Mouse (Mus musculus) CD8-positive naive resting alpha-beta T cell, adult 2 months (primary cell): ENCODE measurements at regions not wholly inside any gene's neighbourhood (a gene's known extent, or its start where the extent isn't known, plus 50 kb on each side); places are given as distances from the start of the nearest gene placed in this dataset.

Experiments used
- DNase-seq, 2 experiments: peaks; one replicate each; pipeline ENCODE4 v3.0.0; 2022; ENCODE audit warnings: low read depth in 2 of 2, low spot score in 2 of 2

GRCm38 (mm10) chr3:21808539-21808938, 267.9 kb upstream of the Tbl1xr1 start:
- no peak for DNase-seq

GRCm38 (mm10) chr3:21809769-21810470, 266.5 kb upstream of the Tbl1xr1 start:
- no peak for DNase-seq

- DNase-seq, result no peak
Observed at GRCm38 (mm10) chr3:21813401-21813800, 263.1 kb upstream of the Tbl1xr1 start.

DNA sequence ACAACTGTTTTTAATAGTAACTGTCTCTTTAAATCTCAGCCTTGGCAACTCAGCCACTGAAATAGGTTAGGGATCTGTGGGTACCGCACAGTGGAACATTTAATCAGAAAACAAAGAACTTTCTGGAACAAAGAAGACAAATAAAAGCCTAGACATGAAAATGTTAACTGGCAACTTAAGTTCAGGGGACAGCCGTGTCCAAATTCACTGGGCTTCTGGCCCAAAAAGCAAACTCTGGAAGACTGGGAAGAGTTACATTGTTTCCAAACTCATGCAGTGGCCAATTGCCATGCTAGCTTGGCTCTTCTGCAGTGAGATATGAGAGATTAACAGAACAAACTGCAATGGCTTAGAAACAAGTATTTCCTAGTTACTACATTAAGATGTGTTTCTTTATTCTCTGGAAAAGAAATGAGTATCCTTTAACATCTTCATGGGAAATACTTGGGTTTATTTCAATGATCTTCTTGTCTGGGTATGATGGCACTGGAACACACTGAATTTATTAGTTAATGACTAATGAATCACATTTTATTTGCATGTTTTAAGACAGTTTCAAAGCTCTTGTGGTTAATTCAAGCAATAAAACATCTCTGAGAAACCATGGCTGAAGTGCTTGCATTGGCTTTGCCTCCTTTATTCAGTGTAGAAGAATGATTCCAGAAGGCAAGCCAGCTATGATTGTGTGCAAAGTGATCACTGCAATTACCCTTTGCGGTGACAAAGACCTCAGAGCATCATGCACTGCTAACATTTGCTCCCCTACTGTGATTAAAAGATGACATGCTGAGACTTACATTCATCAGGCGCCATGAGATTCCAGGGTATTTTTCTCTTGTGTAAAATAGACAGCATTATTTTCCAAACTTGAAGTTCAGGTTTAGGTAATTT, 259.2 kb upstream of the Tbl1xr1 start:
- no peak for DNase-seq

DNA sequence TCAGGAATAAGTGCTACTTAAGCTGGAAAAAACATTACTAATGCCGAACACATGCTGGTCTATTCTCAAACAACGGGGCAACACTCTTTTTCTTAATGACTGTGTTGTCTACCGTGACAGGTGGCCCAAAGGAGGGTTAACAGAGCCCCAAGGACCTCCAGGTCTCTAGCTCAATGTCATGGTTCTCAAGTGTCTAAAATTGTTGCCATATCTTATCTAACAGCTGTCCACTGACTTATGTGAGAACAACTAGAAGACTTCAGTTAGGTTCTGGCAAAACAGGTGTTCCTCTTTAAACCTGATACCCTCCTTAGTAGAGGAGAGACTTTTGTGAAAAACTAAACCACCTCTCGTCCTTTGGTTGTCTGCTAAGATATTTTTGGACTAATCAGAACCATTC, 257.4 kb upstream of the Tbl1xr1 start:
- no peak for DNase-seq

DNA sequence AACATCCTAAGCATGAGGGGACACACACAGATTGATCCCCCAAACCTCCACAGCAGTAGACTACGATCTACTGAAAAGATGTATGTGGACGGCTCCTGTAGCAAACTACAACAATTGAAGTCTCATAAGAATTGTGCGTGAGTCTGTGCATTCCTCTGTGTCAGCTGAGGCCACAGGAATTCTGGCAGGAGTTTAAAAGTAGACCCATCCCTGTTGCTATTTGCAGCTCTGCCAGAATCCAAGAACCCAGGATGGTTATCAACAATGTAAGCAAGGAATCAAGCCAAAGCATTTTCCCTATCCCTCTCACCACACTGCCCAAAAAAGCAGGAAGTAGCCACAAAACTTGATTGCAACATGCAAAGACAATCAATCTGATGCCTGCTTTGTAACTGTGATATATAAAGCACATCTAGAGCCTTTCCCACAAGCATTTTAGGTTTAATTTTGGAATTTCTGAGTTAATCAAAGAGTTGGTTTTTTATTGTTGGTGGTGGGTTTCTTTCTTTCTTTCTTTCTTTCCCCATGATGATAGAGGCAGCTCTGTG, 256.3 kb upstream of the Tbl1xr1 start:
- DNase-seq, result no peak

DNA sequence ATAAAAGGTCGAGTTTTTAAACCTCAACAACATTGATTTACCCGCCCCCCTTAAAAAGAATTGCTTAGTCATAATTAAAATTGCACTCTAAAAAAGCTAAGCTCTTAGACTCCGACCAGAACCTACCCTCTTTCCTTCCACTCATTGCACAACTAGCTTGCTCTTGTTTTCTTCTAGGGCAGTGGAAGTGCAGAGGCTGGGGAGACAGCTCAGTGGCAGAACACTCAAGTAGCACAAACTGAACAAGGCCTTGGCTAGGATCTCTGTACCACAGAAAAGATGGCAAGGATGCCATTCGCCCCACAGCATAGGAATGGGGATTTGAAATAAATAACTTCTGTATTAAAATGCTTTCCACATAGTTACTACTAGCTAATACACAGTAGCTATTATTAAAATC, 253.8 kb upstream of the Tbl1xr1 start:
- DNase-seq, result no peak

DNA sequence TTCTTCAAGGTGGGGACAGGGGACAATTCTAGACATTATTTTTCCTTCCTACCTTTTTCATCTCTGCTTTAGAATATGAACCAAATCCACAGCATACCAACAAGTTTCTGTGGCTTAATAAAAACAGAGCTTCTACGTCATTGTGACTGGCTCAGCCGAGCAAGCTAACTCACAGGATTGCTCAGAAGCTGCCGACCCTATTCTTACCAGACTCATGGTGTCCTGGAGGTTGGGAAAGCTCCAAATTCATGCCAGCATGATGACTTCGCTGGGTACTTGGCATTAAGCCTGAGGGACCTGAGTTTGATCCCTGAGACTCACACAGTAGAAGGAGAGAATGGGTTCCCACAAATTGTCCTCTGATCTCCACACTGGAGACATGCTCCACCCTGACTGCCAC, 253.1 kb upstream of the Tbl1xr1 start:
- no peak for DNase-seq

DNA sequence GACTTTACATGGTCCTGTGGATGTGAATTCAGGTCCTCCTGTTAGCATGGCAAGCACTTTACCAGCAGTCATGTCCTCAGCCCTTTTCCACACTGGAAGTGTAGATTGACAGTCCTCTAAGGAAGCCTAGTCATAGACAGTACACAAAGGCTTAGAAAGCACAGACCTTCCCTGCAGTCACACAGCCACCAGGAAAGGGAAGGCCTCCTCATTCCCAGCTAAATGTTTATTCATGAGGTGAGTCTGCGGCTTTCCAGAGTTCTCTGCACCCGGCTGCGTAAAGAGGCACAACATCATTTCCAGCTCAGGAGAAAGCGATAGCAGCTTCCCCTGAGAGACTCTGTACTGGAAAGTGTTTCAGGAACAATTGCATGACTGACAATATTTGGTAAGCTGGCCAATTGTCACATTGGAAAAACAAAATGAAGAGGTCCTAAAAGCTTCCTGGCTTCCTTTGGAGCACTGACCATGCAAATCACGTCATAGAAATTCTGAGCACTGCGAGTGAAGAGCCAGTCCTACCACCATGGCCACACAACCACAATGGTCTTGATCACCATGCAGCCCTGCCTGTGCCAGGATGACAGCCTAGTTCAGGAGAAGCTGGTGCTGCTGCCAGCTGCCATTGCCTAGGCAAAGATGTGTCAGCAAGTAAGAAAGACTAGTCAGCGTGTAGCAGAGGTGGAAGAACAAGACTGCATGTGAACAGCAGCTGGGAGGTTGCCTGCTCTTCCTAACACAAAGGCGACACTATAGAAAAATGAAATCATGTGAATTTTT, 252.2 kb upstream of the Tbl1xr1 start:
- no peak for DNase-seq

DNA sequence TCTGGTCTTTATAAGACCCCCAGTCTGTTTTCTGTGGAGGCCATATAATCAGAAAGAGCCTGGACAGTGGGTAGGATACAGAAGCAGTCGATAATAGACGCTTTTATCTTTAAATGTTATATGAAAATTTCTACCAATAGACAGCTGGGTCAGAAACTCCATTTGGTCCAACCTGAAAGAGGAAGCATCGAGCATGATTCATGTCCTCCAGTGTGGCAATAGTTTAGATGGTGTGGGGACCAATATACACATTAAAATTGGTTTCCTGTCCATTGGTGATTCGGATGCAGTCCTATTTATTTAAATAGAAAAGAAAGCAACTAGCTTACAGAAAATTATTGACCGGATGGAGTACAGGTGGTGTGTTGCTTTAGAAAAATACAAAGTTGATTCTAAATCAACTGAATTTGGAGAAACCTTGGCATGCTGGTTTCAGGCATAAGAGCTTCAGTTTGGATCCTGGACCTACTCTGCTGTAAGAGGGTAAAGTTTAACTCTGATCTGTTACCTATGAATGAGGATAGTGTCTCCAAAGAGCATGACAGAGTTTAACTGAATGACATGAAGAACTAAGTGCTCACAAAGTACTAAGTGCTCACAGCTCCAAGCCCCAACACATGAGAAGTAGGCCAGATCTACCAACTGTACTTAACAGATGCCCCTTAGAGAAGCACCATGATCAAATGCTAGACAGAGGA, 251.4 kb upstream of the Tbl1xr1 start:
- no peak for DNase-seq

GRCm38 (mm10) chr3:21827656-21828055, 248.8 kb upstream of the Tbl1xr1 start:
- no peak for DNase-seq

- no peak for DNase-seq
Observed at GRCm38 (mm10) chr3:21833111-21833510, 243.3 kb upstream of the Tbl1xr1 start.

- DNase-seq, result no peak
Observed at GRCm38 (mm10) chr3:21835526-21835925, 240.9 kb upstream of the Tbl1xr1 start.

- DNase-seq, result no peak
Observed at GRCm38 (mm10) chr3:21837297-21837946, 239.0 kb upstream of the Tbl1xr1 start.

GRCm38 (mm10) chr3:21840751-21841488, 235.5 kb upstream of the Tbl1xr1 start:
- DNase-seq, result no peak

DNA sequence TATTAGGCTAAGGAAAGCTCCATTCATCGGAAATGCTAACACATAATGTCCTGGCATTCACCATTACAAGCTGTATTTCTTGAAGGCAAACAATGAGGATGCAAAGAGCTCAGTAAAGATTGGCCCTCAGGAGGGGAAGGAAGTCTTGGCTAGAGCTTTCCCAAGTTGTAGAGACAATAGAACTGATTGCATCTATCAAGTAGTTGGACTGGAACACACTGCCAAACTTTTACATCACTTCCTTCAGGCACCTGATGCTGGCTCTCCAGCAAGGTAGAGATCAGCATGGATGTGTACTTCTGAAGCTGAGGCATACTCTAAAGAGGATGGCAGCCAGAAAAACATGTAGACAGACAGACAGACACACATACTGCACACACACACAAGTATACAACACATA, 234.9 kb upstream of the Tbl1xr1 start:
- no peak for DNase-seq

DNA sequence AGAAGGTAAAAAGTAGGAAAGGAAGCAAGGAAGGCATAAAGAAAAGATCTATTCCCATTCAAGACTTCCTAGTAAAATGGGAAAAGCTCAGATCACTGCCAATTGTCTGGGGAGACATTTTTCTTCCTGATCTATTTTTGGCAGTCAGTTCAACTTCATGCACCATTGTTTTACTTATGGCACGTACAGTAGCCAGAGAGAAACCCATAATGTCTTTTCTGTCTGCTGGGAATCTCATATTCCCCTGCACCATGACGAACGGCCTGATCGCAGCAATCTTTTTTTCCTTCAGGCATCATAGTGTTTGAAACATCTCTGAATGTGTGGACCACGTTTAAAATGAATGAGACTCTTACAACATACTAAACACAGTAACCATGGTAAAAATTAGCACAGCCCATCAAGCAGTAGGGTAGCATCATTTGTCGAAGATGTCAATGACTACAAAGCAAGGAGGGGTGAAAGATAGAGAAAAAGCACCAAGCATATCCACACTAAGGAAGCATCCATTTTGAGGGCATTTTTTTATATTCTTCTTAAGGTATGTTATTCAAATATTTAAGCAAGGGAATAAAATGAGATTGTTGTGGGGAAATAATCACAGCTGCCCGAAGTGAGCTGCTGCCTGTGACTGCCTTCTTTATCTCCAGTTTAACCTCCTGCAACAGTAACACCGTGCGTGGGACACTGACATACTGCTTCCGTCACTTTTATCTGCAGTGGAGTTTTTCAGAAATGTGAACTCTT, 233.7 kb upstream of the Tbl1xr1 start:
- DNase-seq, result no peak

- DNase-seq, result no peak
Observed at GRCm38 (mm10) chr3:21843292-21843852, 233.1 kb upstream of the Tbl1xr1 start.

- DNase-seq, result no peak
Observed at GRCm38 (mm10) chr3:21849831-21850230, 226.6 kb upstream of the Tbl1xr1 start.
